Mouse (Mus musculus) Muller cell, postnatal 12 days (primary cell): ENCODE results near the gene Rab23.
"Not testable (repeated sequence)": the region's sequence is repeated elsewhere in the genome, so short reads cannot be mapped to it uniquely, and the experiment has no call there.

Source experiments
- DNase-seq: peaks from one replicate; pipeline ENCODE4 v3.0.0-alpha.2; 2015; ENCODE audit errors: inconsistent ontology term

Gene Rab23

GRCm38 (mm10) chr1:33733044-33733443, 13.4 kb downstream of the Rab23 start:
- DNase-seq, result no peak

- no peak for DNase-seq
Measured at GRCm38 (mm10) chr1:33734001-33734685, 14.5 kb downstream of the Rab23 start.

GRCm38 (mm10) chr1:33738281-33738680, 18.6 kb downstream of the Rab23 start:
- no peak for DNase-seq

- no peak for DNase-seq
Measured at GRCm38 (mm10) chr1:33738681-33739278, 19.1 kb downstream of the Rab23 start.

- peak; percentile 58 for DNase-seq
Measured at GRCm38 (mm10) chr1:33739302-33739701, 19.6 kb downstream of the Rab23 start.

- no peak for DNase-seq
Measured at GRCm38 (mm10) chr1:33742903-33743302, 23.2 kb downstream of the Rab23 start.

- DNase-seq, result not testable (repeated sequence)
Measured at GRCm38 (mm10) chr1:33744815-33745214, 25.1 kb downstream of the Rab23 start.

GRCm38 (mm10) chr1:33745901-33746300, 26.2 kb downstream of the Rab23 start:
- DNase-seq, result no peak

GRCm38 (mm10) chr1:33749109-33749508, 29.4 kb downstream of the Rab23 start:
- DNase-seq, result no peak

GRCm38 (mm10) chr1:33749709-33750108, 30.0 kb downstream of the Rab23 start:
- not testable (repeated sequence) for DNase-seq

GRCm38 (mm10) chr1:33751283-33751682, 31.6 kb downstream of the Rab23 start:
- DNase-seq, result no peak

- DNase-seq, result no peak
Measured at GRCm38 (mm10) chr1:33754089-33754488, 34.4 kb downstream of the Rab23 start.

- no peak for DNase-seq
Measured at GRCm38 (mm10) chr1:33754965-33755735, 35.5 kb downstream of the Rab23 start.

- no peak for DNase-seq
Measured at GRCm38 (mm10) chr1:33755799-33756198, 36.1 kb downstream of the Rab23 start.

- no peak for DNase-seq
Measured at GRCm38 (mm10) chr1:33756258-33757032, 36.8 kb downstream of the Rab23 start.

GRCm38 (mm10) chr1:33757033-33757413, 37.3 kb downstream of the Rab23 start:
- DNase-seq, result peak; percentile 29

GRCm38 (mm10) chr1:33757491-33758041, 37.9 kb downstream of the Rab23 start, which contains the start of gene Bag2:
TSS of gene Bag2 (minus strand) at chr1:33757795.
- DNase-seq, result peak; percentile 76

GRCm38 (mm10) chr1:33758488-33758887, 38.8 kb downstream of the Rab23 start:
- DNase-seq, result no peak

- no peak for DNase-seq
Measured at GRCm38 (mm10) chr1:33763826-33764225, 44.1 kb downstream of the Rab23 start.

GRCm38 (mm10) chr1:33765468-33766080, 45.9 kb downstream of the Rab23 start:
- no peak for DNase-seq
